Mouse (Mus musculus) kidney, postnatal 0 days (tissue): ENCODE results near the gene Sdhd. TPM values are rescaled to one million over a fixed set of nuclear protein-coding genes. Genes with fewer than 3 reads are reported as not detected.
A peak's percentile ranks its signal among the peaks of the same experiment; 100 is the strongest.

Source experiments
- ATAC-seq: fragments of 200-750 bp; cut with Nextera tagmentation; replicated peaks from 2 replicates; pipeline ENCODE4 v1.8.0; 2017; ENCODE audit warnings: low read depth, moderate number of reproducible peaks, moderate TSS enrichment, moderate library complexity; ENCODE audit not compliant: low FRiP score
- DNase-seq: peaks from one replicate; pipeline ENCODE4 v3.0.0-alpha.2; 2016; ENCODE audit warnings: low spot score
- H3K27ac ChIP-seq: fragments of 300-500 bp; sonication (generic); 2 replicates; pipeline ENCODE4 v1.5.1; 2014; ENCODE audit warnings: mild to moderate bottlenecking
- H3K27me3 ChIP-seq: fragments of 300-500 bp; sonication (generic); 2 replicates; pipeline ENCODE4 v1.6.1; 2014; ENCODE audit warnings: low read length, mixed read lengths; ENCODE audit not compliant: insufficient read depth
- H3K36me3 ChIP-seq: fragments of 300-500 bp; sonication (generic); 2 replicates; pipeline ENCODE4 v1.6.1; 2014; ENCODE audit warnings: low read length, mixed read lengths; ENCODE audit not compliant: insufficient read depth
- H3K4me1 ChIP-seq: fragments of 300-500 bp; sonication (generic); replicated peaks from 2 replicates; pipeline ENCODE4 v1.6.1; 2014; ENCODE audit warnings: antibody characterized with exemption, low read length, mixed read lengths; ENCODE audit not compliant: insufficient read depth
- H3K4me2 ChIP-seq: fragments of 300-500 bp; sonication (generic); 2 replicates; pipeline ENCODE4 v1.6.1; 2014; ENCODE audit warnings: mild to moderate bottlenecking, low read length, moderate library complexity, mixed read lengths
- H3K4me3 ChIP-seq: fragments of 300-500 bp; sonication (generic); replicated peaks from 2 replicates; pipeline ENCODE4 v1.5.1; 2014; ENCODE audit warnings: low read depth, low read length
- H3K9ac ChIP-seq: fragments of 300-500 bp; sonication (generic); 2 replicates; pipeline ENCODE4 v1.6.1; 2014; ENCODE audit warnings: low read depth, low read length
- H3K9me3 ChIP-seq: fragments of 300-500 bp; sonication (generic); replicated peaks from 2 replicates; pipeline ENCODE4 v1.6.1; 2016; ENCODE audit warnings: low read length, inconsistent platforms, mixed read lengths
- CTCF ChIP-seq: IDR thresholded peaks from 2 replicates; pipeline ENCODE4 v1.5.1; 2016; ENCODE audit warnings: antibody characterized with exemption, low read depth, mild to moderate bottlenecking, moderate library complexity
- WGBS: fragments of 180-500 bp; shearing (Covaris S2); extraction: QIAGEN DNeasy Blood & Tissue Kit; methylation state at CpG from one replicate; pipeline ENCODE4 v1.1.7; 2014; 5-methylcytosine and 5-hydroxymethylcytosine counted together
- polyA plus RNA-seq: library from polyadenylated mRNA; unstranded; fragments of >200 nt; fragmentation: Nextera tagmentation; extraction: Ambion mirVana; gene quantifications from 2 replicates; pipeline ENCODE4 v1.2.1, GENCODE M21; 2015

Gene Sdhd
- polyA plus RNA-seq, 1 experiment from 2014 or later = 599 TPM

DNA sequence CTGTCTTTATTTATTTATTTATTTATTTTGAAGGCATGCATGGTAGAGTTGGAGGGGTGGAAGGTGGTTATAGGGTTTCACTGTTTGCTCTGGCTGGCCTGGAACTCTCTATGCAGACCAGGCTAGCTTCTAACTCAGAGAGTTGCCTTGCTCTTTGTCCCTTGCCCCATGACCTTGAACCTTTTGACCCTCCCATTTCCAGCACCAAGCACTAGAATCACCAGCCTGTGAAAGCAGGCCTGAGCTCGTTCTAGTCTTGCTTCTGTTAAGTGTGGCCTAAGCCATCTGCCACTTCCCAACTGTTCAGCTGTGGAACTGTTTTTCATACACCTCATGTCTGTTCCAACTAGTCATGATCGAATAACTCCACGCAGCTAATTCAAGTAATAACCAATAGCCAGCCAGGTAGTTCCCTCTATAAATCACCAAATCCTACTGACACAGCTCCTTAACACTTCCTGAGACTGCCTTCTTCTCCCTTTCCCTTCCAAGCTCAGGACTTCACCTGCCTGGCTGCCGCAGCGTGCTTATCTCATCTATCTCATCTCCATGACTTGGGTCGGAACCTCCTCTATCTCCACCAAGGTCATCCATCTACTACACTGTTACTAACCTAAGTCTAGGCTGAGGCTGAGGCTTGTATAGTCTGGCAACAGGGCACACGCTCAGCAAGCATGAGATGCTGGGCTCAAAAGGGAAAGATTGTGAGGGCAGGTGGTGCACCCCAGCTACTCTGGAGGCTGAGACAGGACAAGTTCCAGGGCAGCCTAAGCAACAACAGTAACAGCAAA, 1.4 kb downstream of the Sdhd start:
- 77% methylated on average over 7 of the region's 7 CpGs for WGBS
- H3K9ac ChIP-seq = peak overlapping the region; percentile 67; the same call in 1 of the 2 replicates
- ATAC-seq (no peak), DNase-seq (no peak)
- H3K4me1 ChIP-seq = peaks cover 14% of the 10 kb centered on the region
- H3K9me3 ChIP-seq = no peaks in the 10 kb centered on the region
- H3K4me2 ChIP-seq = peak overlapping the region; percentile 69
- peak overlapping the region; percentile 69 for H3K4me3 ChIP-seq
- peak overlapping the region; percentile 87; the same call in 1 of the 2 replicates for H3K27ac ChIP-seq
- no peaks in the 10 kb centered on the region for H3K27me3 ChIP-seq
- no peak for TF ChIP-seq CTCF
- H3K36me3 ChIP-seq = peaks cover 17% of the 10 kb centered on the region

- H3K36me3 ChIP-seq = peaks cover 23% of the 10 kb centered on the region
- TF ChIP-seq CTCF = no peak
- peak overlapping the region; percentile 69; the same call in 1 of the 2 replicates for H3K4me2 ChIP-seq
- DNase-seq = no peak
- no peaks in the 10 kb centered on the region for H3K9me3 ChIP-seq
- H3K4me3 ChIP-seq = no peak overlapping the region
- H3K27ac ChIP-seq = no peak overlapping the region
- no peak overlapping the region for H3K9ac ChIP-seq
- H3K27me3 ChIP-seq = no peaks in the 10 kb centered on the region
- 89% methylated on average over 6 of the region's 6 CpGs for WGBS
- ATAC-seq = no peak
- peaks cover 14% of the 10 kb centered on the region for H3K4me1 ChIP-seq
These were observed 2.1 kb downstream of the Sdhd start for GRCm38 (mm10) chr9:50601536-50601935.

DNA sequence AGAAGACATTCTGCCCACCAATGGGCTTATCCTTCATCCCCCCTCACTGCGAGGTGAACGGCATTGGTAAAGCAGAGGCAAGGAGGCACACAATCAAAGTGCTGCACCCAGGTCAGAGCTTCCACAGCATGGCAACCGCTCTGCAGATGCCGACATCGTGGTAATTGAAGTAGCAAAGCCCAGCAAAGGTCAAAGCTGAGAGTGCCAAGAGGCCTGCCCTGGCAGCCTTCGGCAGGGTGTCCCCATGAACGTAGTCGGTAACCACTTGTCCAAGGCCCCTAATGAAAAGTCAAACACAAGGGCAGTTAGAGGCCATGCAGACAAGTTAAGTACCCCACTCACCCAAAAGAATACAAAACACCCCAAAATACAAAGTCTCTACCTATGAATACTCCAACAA, 6.6 kb downstream of the Sdhd start:
- DNase-seq = no peak
- Histone ChIP-seq H3K36me3 (peaks cover 33% of the 10 kb centered on the region), H3K4me1 (peaks cover 6% of the 10 kb centered on the region; the same call in 1 of the 2 replicates), H3K9ac (no peak overlapping the region), H3K4me3 (no peak overlapping the region), H3K27me3 (no peaks in the 10 kb centered on the region), H3K4me2 (no peak overlapping the region), H3K27ac (no peak overlapping the region), H3K9me3 (no peaks in the 10 kb centered on the region)
- ATAC-seq = no peak
- TF ChIP-seq CTCF = no peak
- 92% methylated on average over 8 of the region's 8 CpGs for WGBS

- TF ChIP-seq CTCF = no peak
- peak; percentile 53; the same call in 1 of the 2 replicates for ATAC-seq
- H3K9me3 ChIP-seq = no peaks in the 10 kb centered on the region
- peak; percentile 8 for DNase-seq
- no peaks in the 10 kb centered on the region for H3K27me3 ChIP-seq
- H3K36me3 ChIP-seq = peaks cover 33% of the 10 kb centered on the region
- peak overlapping the region; percentile 37; the same call in 1 of the 2 replicates for H3K27ac ChIP-seq
- no peak overlapping the region for H3K9ac ChIP-seq
- 0 out of 2 replicates have a peak, but pooled peaks cover 6% of the 10 kb centered on the region for H3K4me1 ChIP-seq
- no peak overlapping the region for H3K4me3 ChIP-seq
- WGBS = 68% methylated on average over 12 of the region's 12 CpGs
- H3K4me2 ChIP-seq = no peak overlapping the region
These were observed 8.7 kb downstream of the Sdhd start for GRCm38 (mm10) chr9:50594794-50595417.

DNA sequence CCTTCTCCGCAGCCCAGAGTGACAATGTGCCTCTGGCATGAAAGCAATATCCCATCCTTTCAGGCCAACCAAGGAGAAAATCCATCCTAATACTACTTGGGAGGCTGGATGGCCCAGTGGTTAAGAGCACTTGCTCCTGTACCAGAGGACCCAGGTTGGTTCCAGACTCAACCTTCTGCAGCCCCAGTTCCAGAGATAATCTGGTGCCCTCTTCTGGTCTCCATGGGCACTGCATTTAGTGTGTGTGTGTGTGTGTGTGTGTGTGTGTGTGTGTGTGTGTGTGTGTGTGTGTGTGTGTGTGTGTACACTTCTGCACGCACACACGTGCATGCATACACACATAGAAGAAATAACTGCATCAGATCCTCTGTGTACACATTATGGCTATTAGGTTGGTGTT, 10.1 kb downstream of the Sdhd start:
- peak; percentile 65 for TF ChIP-seq CTCF
- ATAC-seq = no peak

DNA sequence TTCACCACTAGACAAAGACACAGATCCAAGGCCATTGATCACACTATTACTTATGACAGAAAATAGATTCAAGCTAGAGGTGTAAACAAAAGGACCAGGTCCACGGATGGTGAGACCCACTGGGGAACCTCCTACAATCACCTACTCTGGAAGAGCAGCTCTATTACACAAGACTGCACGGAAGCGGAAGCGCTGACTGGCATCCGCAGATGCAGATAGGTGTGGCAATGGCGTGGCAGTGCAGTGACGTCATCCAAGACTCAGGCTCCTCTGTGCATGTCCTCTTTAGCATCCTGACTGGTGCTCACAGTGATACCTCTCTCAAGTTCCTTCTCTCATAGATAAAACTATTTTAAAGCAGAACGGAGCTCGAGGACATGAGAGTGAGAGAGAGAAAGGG, 10.7 kb downstream of the Sdhd start:
- ATAC-seq = no peak
- Histone ChIP-seq H3K27ac (no peak overlapping the region), H3K36me3 (peaks cover 23% of the 10 kb centered on the region), H3K9me3 (no peaks in the 10 kb centered on the region), H3K9ac (no peak overlapping the region), H3K27me3 (no peaks in the 10 kb centered on the region), H3K4me2 (no peak overlapping the region), H3K4me1 (0 out of 2 replicates have a peak, but pooled peaks cover 6% of the 10 kb centered on the region), H3K4me3 (no peak overlapping the region)
- no peak for DNase-seq
- 88% methylated on average over 9 of the region's 9 CpGs for WGBS
- TF ChIP-seq CTCF = no peak

More for the DNA sequence above, 10.1 kb downstream of the Sdhd start:
- Histone ChIP-seq H3K27ac (no peak overlapping the region), H3K9me3 (no peaks in the 10 kb centered on the region), H3K9ac (no peak overlapping the region), H3K27me3 (no peaks in the 10 kb centered on the region), H3K4me3 (no peak overlapping the region), H3K4me2 (no peak overlapping the region), H3K36me3 (peaks cover 28% of the 10 kb centered on the region), H3K4me1 (0 out of 2 replicates have a peak, but pooled peaks cover 6% of the 10 kb centered on the region)
- 96% methylated on average over 3 of the region's 3 CpGs for WGBS
- peak; percentile 24 for DNase-seq
